Mouse (Mus musculus): ENCODE data around the gene Rpl9-ps6. TPM values are rescaled to one million over a fixed set of nuclear protein-coding genes. Genes with fewer than 3 reads are reported as not detected.

The Rpl9-ps6 gene
- polyA plus RNA-seq, 1 experiment from 2014 or later: 138 TPM

- Histone ChIP-seq H3K9me3 (ENCODE audit: control insufficient read depth, low read length) (no peaks in the 10 kb centered on the region), H3K9ac (ENCODE audit: low read length) (no peak overlapping the region), H3K27ac (replicated peaks) (no peak overlapping the region), H3K4me3 (ENCODE audit: low read depth, low read length) (no peak overlapping the region), H3K27me3 (ENCODE audit: control insufficient read depth, insufficient read depth, low read length) (no peaks in the 10 kb centered on the region), H3K4me1 (replicated peaks; ENCODE audit: control insufficient read depth, insufficient read depth) (no peaks in the 10 kb centered on the region), H3K36me3 (ENCODE audit: control insufficient read depth, insufficient read depth, low read length) (peaks cover 2% of the 10 kb centered on the region; the same call in 1 of the 2 replicates), H3K4me2 (replicated peaks; ENCODE audit: low read depth) (no peak overlapping the region)
- ATAC-seq (ENCODE audit: low FRiP score, low TSS enrichment): no peak
- no peak for DNase-seq (ENCODE audit: low spot score)
- TF ChIP-seq EP300 (optimal IDR thresholded peaks at IDR 0.05) (no peak), CTCF (IDR thresholded peaks at IDR 0.05; ENCODE audit: low read depth) (no peak)
- 87% methylated on average over 13 of the region's 13 CpGs for WGBS
Measured at GRCm38 (mm10) chr19:32494611-32495010, 28.2 kb upstream of the Rpl9-ps6 start.

- 75% methylated on average over 8 of the region's 8 CpGs for WGBS
- no peaks in the 10 kb centered on the region for H3K36me3 ChIP-seq (ENCODE audit: control insufficient read depth, insufficient read depth, low read length)
- DNase-seq (ENCODE audit: low spot score): no peak
Measured at GRCm38 (mm10) chr19:32493471-32493870, 27.1 kb upstream of the Rpl9-ps6 start.

GRCm38 (mm10) chr19:32492981-32493380 is 26.6 kb upstream of the Rpl9-ps6 start:
- Histone ChIP-seq H3K27me3 (ENCODE audit: control insufficient read depth, insufficient read depth, low read length) (no peaks in the 10 kb centered on the region), H3K36me3 (ENCODE audit: control insufficient read depth, insufficient read depth, low read length) (no peaks in the 10 kb centered on the region), H3K9me3 (ENCODE audit: control insufficient read depth, low read length) (no peaks in the 10 kb centered on the region), H3K9ac (ENCODE audit: low read length) (no peak overlapping the region), H3K4me2 (replicated peaks; ENCODE audit: low read depth) (no peak overlapping the region), H3K4me1 (replicated peaks; ENCODE audit: control insufficient read depth, insufficient read depth) (no peaks in the 10 kb centered on the region), H3K27ac (replicated peaks) (no peak overlapping the region), H3K4me3 (ENCODE audit: low read depth, low read length) (no peak overlapping the region)
- no peak for TF ChIP-seq CTCF (IDR thresholded peaks at IDR 0.05; ENCODE audit: low read depth)
- ATAC-seq (ENCODE audit: low FRiP score, low TSS enrichment) (no peak), DNase-seq (ENCODE audit: low spot score) (no peak)
- WGBS: 92% methylated on average over 5 of the region's 5 CpGs

More at GRCm38 (mm10) chr19:32493471-32493870, 27.1 kb upstream of the Rpl9-ps6 start:
- Histone ChIP-seq H3K4me1 (replicated peaks; ENCODE audit: control insufficient read depth, insufficient read depth) (no peaks in the 10 kb centered on the region), H3K27ac (replicated peaks) (no peak overlapping the region), H3K4me2 (replicated peaks; ENCODE audit: low read depth) (no peak overlapping the region), H3K27me3 (ENCODE audit: control insufficient read depth, insufficient read depth, low read length) (no peaks in the 10 kb centered on the region), H3K9me3 (ENCODE audit: control insufficient read depth, low read length) (no peaks in the 10 kb centered on the region), H3K9ac (ENCODE audit: low read length) (no peak overlapping the region), H3K4me3 (ENCODE audit: low read depth, low read length) (no peak overlapping the region)
- ATAC-seq (ENCODE audit: low FRiP score, low TSS enrichment): no peak
- peak; percentile 8; the same call in 1 of the 2 replicates for TF ChIP-seq CTCF (IDR thresholded peaks at IDR 0.05; ENCODE audit: low read depth)
- no peak for TF ChIP-seq EP300 (optimal IDR thresholded peaks at IDR 0.05)

- TF ChIP-seq EP300 (optimal IDR thresholded peaks at IDR 0.05): no peak
- TF ChIP-seq CTCF (IDR thresholded peaks at IDR 0.05; ENCODE audit: low read depth): 0 out of 2 replicates have a peak, but pooled peaks have one; percentile 8
- H3K4me3 ChIP-seq (ENCODE audit: low read depth, low read length): no peak overlapping the region
- H3K9me3 ChIP-seq (ENCODE audit: control insufficient read depth, low read length): no peaks in the 10 kb centered on the region
- H3K9ac ChIP-seq (ENCODE audit: low read length): no peak overlapping the region
- no peak for DNase-seq (ENCODE audit: low spot score)
- H3K27ac ChIP-seq (replicated peaks): no peak overlapping the region
- H3K4me1 ChIP-seq (replicated peaks; ENCODE audit: control insufficient read depth, insufficient read depth): peaks cover 1% of the 10 kb centered on the region; the same call in 1 of the 2 replicates
- WGBS: 95% methylated on average over 3 of the region's 3 CpGs
- no peak for ATAC-seq (ENCODE audit: low FRiP score, low TSS enrichment)
- no peaks in the 10 kb centered on the region for H3K36me3 ChIP-seq (ENCODE audit: control insufficient read depth, insufficient read depth, low read length)
- no peak overlapping the region for H3K4me2 ChIP-seq (replicated peaks; ENCODE audit: low read depth)
- no peaks in the 10 kb centered on the region for H3K27me3 ChIP-seq (ENCODE audit: control insufficient read depth, insufficient read depth, low read length)
Measured at GRCm38 (mm10) chr19:32492339-32492738, 26.0 kb upstream of the Rpl9-ps6 start.

GRCm38 (mm10) chr19:32490976-32491375 is 24.6 kb upstream of the Rpl9-ps6 start:
- no peak for DNase-seq (ENCODE audit: low spot score)
- no peak overlapping the region for H3K4me3 ChIP-seq (ENCODE audit: low read depth, low read length)
- H3K36me3 ChIP-seq (ENCODE audit: control insufficient read depth, insufficient read depth, low read length): no peaks in the 10 kb centered on the region
- H3K4me1 ChIP-seq (replicated peaks; ENCODE audit: control insufficient read depth, insufficient read depth): peaks cover 5% of the 10 kb centered on the region; the same call in 1 of the 2 replicates
- no peaks in the 10 kb centered on the region for H3K9me3 ChIP-seq (ENCODE audit: control insufficient read depth, low read length)
- no peak for TF ChIP-seq EP300 (optimal IDR thresholded peaks at IDR 0.05)
- no peak for TF ChIP-seq CTCF (IDR thresholded peaks at IDR 0.05; ENCODE audit: low read depth)
- WGBS: 82% methylated on average over 2 of the region's 2 CpGs
- H3K9ac ChIP-seq (ENCODE audit: low read length): no peak overlapping the region
- no peak overlapping the region for H3K27ac ChIP-seq (replicated peaks)
- no peak for ATAC-seq (ENCODE audit: low FRiP score, low TSS enrichment)
- H3K4me2 ChIP-seq (replicated peaks; ENCODE audit: low read depth): no peak overlapping the region
- no peaks in the 10 kb centered on the region for H3K27me3 ChIP-seq (ENCODE audit: control insufficient read depth, insufficient read depth, low read length)

- TF ChIP-seq CTCF (IDR thresholded peaks at IDR 0.05; ENCODE audit: low read depth) (no peak), EP300 (optimal IDR thresholded peaks at IDR 0.05) (no peak)
- no peak overlapping the region for H3K27ac ChIP-seq (replicated peaks)
- peaks cover 5% of the 10 kb centered on the region; the same call in 1 of the 2 replicates for H3K4me1 ChIP-seq (replicated peaks; ENCODE audit: control insufficient read depth, insufficient read depth)
- WGBS: 89% methylated on average over 11 of the region's 12 CpGs
- no peak for DNase-seq (ENCODE audit: low spot score)
- no peak overlapping the region for H3K4me2 ChIP-seq (replicated peaks; ENCODE audit: low read depth)
- H3K9ac ChIP-seq (ENCODE audit: low read length): no peak overlapping the region
- no peak for ATAC-seq (ENCODE audit: low FRiP score, low TSS enrichment)
- H3K9me3 ChIP-seq (ENCODE audit: control insufficient read depth, low read length): no peaks in the 10 kb centered on the region
- no peaks in the 10 kb centered on the region for H3K27me3 ChIP-seq (ENCODE audit: control insufficient read depth, insufficient read depth, low read length)
- no peaks in the 10 kb centered on the region for H3K36me3 ChIP-seq (ENCODE audit: control insufficient read depth, insufficient read depth, low read length)
- no peak overlapping the region for H3K4me3 ChIP-seq (ENCODE audit: low read depth, low read length)
Measured at GRCm38 (mm10) chr19:32489166-32489895, 23.0 kb upstream of the Rpl9-ps6 start.
